In genomic region chr11:3954876-3955275, GRCm38 (mm10) we compare ENCODE assay signal across 22 mouse cellular contexts. TPM values are rescaled to one million over a fixed set of nuclear protein-coding genes. Genes with fewer than 3 reads are reported as not detected.
"Had no signal": no experiment of that assay in that cellular context is flagged by ENCODE, and none has a peak within 500 bp of the region (broad histone marks: within the 10 kb centered on the region; RNA-seq: fewer than 3 reads in every experiment).

No protein-coding gene starts in this region.

RNA-seq across cellular contexts. Expression of gene 4930556J24Rik, which starts 21.7 kb away (rescaled TPM):
- total RNA-seq: heart, postnatal 10 days; heart, postnatal 14 days; heart, postnatal 25 days; heart, postnatal 36 days; heart, postnatal 4 days; hematopoietic stem cell, adult 5-6 weeks; hindbrain, postnatal 0 days; layer of hippocampus, adult 2 months; layer of hippocampus, postnatal 10 days; layer of hippocampus, postnatal 14 days; left cerebral cortex, adult 18-20 months; left cerebral cortex, adult 8-10 months had no signal
- polyA plus RNA-seq: heart, embryonic 13.5 days; heart, embryonic 14.5 days; heart, embryonic 15.5 days; heart, postnatal 0 days; hindbrain, embryonic 13.5 days; hindbrain, embryonic 16.5 days; intestine, embryonic 15.5 days; intestine, embryonic 16.5 days; large intestine, adult 2 months had no signal

RNA-seq across cellular contexts. Expression of gene Gal3st1, which starts 28.6 kb away (rescaled TPM):
- polyA plus RNA-seq: heart, embryonic 14.5 days; inflammation-experienced regulatory T-cells, adult 6 months had no signal
